Mouse (Mus musculus) right cerebral cortex, adult 18-20 months (tissue): Measurements from ENCODE around the gene BC016579.

Experiments used
- DNase-seq: peaks from one replicate; pipeline ENCODE4 v3.0.0; 2022; ENCODE audit warnings: mixed read lengths

Gene BC016579

GRCm38 (mm10) chr16:45653934-45654332, at the start of gene BC016579:
TSS of gene BC016579 (minus strand) at chr16:45654068.
- no peak for DNase-seq

GRCm38 (mm10) chr16:45699301-45699700, 45.4 kb upstream of the BC016579 start:
- peak; percentile 18 for DNase-seq

GRCm38 (mm10) chr16:45697996-45698395, 44.1 kb upstream of the BC016579 start:
- no peak for DNase-seq

GRCm38 (mm10) chr16:45695445-45696160, 41.7 kb upstream of the BC016579 start:
- DNase-seq = no peak

GRCm38 (mm10) chr16:45693558-45693957, 39.7 kb upstream of the BC016579 start, which contains the start of gene Tmprss7:
TSS of gene Tmprss7 (minus strand) at chr16:45693658.
- no peak for DNase-seq

- no peak for DNase-seq
These were observed 39.0 kb upstream of the BC016579 start for GRCm38 (mm10) chr16:45692851-45693250.

GRCm38 (mm10) chr16:45690178-45690577, 36.3 kb upstream of the BC016579 start:
- peak; percentile 74 for DNase-seq

- DNase-seq = no peak
These were observed 33.0 kb upstream of the BC016579 start for GRCm38 (mm10) chr16:45686833-45687232.

GRCm38 (mm10) chr16:45685295-45685694, 31.4 kb upstream of the BC016579 start:
- DNase-seq = peak; percentile 49

- peak; percentile 46 for DNase-seq
These were observed 30.9 kb upstream of the BC016579 start for GRCm38 (mm10) chr16:45684815-45685214.

- no peak for DNase-seq
These were observed 22.6 kb upstream of the BC016579 start for GRCm38 (mm10) chr16:45676462-45676861.

- DNase-seq = no peak
These were observed 16.1 kb upstream of the BC016579 start for GRCm38 (mm10) chr16:45670005-45670404.

GRCm38 (mm10) chr16:45668178-45668577, 14.3 kb upstream of the BC016579 start:
- DNase-seq = no peak

- no peak for DNase-seq
These were observed 12.3 kb upstream of the BC016579 start for GRCm38 (mm10) chr16:45666136-45666535.

- DNase-seq = no peak
These were observed 8.5 kb upstream of the BC016579 start for GRCm38 (mm10) chr16:45662381-45662780.

GRCm38 (mm10) chr16:45659596-45659995, 5.7 kb upstream of the BC016579 start:
- peak; percentile 71 for DNase-seq

GRCm38 (mm10) chr16:45658248-45658647, 4.4 kb upstream of the BC016579 start:
- DNase-seq = no peak

GRCm38 (mm10) chr16:45657574-45658159, 3.8 kb upstream of the BC016579 start:
- DNase-seq = no peak

GRCm38 (mm10) chr16:45654465-45654864, 597 bp upstream of the BC016579 start:
- DNase-seq = no peak

GRCm38 (mm10) chr16:45653009-45653933, 597 bp downstream of the BC016579 start:
- no peak for DNase-seq

- no peak for DNase-seq
These were observed 2.4 kb downstream of the BC016579 start for GRCm38 (mm10) chr16:45651497-45651896.

- no peak for DNase-seq
These were observed 9.5 kb downstream of the BC016579 start for GRCm38 (mm10) chr16:45644380-45644779.

GRCm38 (mm10) chr16:45643944-45644343, 9.9 kb downstream of the BC016579 start:
- no peak for DNase-seq
